Mouse (Mus musculus): ENCODE measurements at regions not wholly inside any gene's neighbourhood (a gene's known extent, or its start where the extent isn't known, plus 50 kb on each side); places are given as distances from the start of the nearest gene placed in this dataset.

DNA sequence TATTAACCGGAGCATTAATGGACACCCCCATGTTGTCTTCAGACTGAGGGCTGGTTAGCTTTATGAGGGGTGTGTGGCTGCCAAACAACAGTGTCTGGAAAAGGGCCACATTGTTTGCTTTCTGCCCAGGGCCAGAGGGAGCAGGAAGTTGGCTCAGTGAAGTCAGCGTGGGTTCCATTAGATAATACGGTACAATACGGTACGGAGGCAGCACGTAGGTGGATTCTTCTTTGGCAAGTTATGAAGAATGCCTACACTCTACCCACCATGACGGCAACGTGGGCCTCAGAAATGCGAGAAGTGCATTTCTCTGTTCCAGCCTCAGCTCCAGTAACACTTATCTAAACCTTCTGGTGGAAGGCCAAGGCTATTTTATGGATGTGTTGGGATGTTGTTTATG, 108.2 kb downstream of the Gm10260 start:
- no peak for DNase-seq (ENCODE audit: low spot score in 2 of 2)

DNA sequence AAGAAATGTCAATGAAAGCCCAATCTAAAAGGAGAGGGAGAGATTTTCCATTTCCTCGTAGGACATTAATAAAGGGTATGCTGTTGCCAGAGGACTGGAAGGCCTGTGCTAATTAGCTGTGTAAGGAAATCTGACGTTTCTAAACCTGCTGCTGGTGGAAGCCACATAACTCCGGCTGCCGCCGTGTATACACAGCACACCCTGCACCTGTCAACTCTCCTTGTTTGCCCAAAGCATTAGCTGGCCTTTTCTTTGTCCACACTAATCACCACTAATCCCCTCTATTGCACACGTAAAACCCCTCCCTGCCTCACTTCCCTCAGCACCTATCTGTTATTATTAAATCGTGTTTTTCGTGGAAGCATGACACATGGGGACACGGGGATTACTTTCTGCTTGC, 108.7 kb downstream of the Gm10260 start:
- DNase-seq (ENCODE audit: low spot score in 2 of 2), result no peak

DNA sequence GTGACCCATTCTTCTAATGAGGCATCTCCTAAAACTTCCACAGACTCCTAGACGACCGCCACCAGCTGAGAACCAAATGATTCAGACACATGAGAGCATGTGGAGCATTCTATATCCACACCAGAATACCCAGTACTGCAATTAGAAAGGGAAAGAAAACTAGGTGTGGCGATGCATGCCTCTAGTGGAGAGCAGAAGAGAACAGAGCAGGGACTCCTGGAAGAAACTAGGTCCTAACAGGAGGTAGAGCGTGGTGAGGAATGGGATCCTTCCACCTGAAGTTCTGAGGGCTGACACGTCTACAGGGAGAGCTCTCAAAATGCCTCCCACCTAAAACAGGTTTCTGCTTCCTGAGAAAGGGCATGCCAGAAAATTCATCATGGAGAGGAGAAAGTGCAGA, 109.3 kb downstream of the Gm10260 start:
- peak in 1 of 2 experiments; percentile 4 for DNase-seq (ENCODE audit: low spot score in 2 of 2)

DNA sequence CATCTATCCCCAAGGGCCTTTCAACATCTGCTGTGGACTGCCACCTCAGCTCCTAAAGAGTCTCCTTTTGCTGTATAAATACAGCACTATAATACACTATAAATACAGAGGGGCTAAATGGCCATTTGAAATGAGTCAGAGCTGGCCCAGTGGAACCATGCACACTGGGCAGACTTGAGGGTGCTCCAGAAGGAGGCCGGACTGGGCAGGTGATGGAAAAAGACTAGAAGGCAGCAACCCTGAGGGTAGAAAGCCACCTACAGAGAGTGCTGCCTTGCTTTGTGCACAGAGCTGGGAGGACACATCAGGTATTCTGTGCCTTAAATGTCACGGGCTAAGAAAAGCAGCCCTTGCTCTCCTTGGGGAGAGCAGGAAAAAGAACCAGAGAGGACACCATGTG, 110.2 kb downstream of the Gm10260 start:
- no peak for DNase-seq (ENCODE audit: low spot score in 2 of 2)

DNA sequence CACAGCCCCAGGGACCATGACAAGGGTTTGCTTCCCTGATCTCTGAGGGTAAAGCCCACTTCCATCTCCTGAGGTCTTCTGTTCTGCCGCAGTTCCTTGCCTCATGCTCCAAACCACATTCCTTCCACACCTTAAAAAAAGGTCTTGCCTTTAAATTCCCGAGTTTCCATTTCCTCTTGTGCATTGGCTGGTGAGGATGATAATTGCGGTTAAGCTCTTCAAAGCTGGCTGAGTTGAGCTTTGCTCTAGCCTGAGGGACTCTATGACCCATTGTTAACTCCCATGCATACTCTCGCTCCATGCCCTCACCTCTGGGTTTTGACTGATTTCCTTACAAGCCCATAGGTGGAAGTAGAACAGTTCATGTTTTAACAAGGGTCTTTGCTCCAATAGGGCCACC, 112.9 kb downstream of the Gm10260 start:
- DNase-seq (ENCODE audit: low spot score in 2 of 2), result peak in 1 of 2 experiments; percentile 2

DNA sequence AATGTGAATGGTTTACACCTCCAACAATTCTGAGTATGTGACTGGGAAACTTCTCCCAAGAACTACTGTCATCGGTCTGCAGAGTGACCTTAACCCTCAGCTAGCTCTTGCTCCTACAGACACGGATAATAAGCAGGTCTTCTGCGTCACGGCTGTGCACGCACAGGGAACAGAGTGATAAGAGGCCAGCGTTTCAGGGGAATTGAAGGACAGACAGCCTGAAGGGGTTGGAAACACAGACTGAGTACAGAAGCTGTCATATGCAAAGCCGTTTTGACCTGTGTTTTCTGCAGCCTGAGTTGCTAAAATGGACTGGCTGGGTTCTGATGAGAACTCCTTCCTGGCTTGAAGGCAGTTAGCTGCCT, 114.4 kb downstream of the Gm10260 start:
- DNase-seq (ENCODE audit: low spot score in 2 of 2), result peak in 1 of 2 experiments; percentile 6

GRCm38 (mm10) chr13:97645107-97646020, 115.1 kb downstream of the Gm10260 start:
- DNase-seq (ENCODE audit: low spot score in 2 of 2), result peak in 1 of 2 experiments; percentile 16

DNA sequence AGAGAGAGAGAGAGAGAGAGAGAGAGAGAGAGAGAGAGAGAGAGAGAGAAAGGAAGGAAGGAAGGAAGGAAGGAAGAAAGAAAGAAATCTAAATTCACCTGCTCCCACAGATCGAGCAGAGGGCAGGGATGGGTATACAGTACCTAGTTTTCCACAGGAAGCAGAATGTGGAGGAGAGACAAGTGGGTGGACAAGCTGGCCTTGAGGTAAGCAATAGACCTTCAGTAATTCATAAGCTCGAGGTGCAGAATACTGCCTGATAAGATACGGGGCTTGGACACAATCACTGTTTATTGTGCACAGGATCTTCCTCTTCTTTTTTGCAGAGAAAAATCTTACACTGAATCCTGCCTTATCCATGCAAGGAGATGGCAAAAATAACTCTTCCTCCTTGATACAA, 120.2 kb downstream of the Gm10260 start:
- DNase-seq (ENCODE audit: low spot score in 2 of 2), result no peak

GRCm38 (mm10) chr13:97639656-97640055, 120.8 kb downstream of the Gm10260 start:
- DNase-seq (ENCODE audit: low spot score in 2 of 2), result no peak

DNA sequence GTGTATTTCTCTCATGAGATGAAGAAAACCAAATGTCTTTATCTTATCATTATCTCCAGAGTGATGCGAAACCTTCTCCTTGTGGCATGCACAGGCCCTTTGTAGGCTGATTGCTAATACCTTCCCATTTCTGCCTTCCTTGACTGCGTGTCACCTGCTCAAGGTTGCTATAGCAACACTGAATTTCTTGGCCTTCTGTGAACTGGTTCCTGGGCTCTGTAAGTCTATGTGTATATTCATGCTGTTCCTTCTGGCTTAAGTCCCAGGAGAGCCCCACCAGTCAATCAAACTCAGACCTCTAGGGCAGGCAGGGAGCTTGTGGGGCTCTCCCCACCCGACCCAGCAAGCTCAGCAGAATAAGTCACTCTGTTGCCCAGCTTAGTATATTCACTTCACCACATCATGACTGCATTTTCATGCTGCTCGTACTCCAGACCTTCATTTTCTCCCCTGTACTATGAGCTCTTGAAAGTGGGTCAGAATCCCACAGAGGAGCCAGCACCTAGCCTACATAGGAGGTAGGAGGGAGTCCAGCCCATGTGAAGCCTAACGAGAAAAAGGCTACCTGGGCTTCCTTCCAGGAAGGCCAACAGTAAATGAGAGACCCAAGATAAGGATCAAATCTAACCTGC, 121.9 kb downstream of the Gm10260 start:
- no peak for DNase-seq (ENCODE audit: low spot score in 2 of 2)

DNA sequence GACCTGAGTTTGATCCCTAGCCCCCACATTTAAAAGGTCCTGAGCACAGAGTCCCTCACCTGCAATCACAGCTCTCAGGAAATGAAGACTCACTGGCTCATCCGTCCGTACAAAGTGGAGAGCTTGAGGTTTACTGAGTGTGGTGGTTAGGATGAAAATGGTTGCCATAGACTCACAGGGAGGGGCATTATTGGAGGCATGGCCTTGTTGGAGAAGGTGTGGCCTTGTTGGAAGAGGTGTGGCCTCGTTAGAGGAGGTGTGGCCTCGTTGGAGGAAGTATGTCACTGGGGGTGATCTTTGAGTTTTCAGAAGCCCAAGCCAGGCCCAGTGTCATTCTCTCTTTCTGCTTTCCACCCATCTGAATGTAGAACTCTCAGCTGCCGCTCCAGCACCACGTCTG, 122.9 kb downstream of the Gm10260 start:
- DNase-seq (ENCODE audit: low spot score in 2 of 2), result no peak

- DNase-seq (ENCODE audit: low spot score in 2 of 2), result no peak
Measured at GRCm38 (mm10) chr13:97634041-97634788, 126.2 kb downstream of the Gm10260 start.

GRCm38 (mm10) chr13:97633551-97633950, 126.9 kb downstream of the Gm10260 start:
- no peak for DNase-seq (ENCODE audit: low spot score in 2 of 2)

DNA sequence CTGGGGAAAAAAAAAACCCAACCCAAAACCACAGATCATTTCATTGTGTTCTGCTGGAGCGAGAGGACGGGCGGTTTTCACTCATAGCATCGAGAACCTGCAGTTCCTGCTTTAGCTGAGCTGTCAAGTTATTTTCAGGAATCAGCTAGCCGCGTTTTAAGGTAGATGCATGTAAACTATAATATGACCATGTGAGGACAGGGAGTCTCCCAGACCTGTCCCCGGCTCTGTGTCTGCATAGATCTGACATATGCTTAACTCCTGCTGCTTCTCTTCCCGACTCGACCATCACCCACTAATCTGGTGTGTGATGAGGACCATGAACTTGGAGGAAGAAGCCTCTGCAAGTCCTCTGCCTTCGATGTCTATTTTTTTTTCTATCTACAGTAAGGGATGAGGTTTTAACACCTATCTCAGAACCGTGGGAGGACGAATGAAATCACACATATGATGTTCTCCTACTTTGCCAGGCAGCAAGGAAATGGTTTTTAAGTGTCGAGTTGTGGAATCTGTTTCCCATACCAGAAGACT, 128.5 kb downstream of the Gm10260 start:
- no peak for DNase-seq (ENCODE audit: low spot score in 2 of 2)

- no peak for DNase-seq (ENCODE audit: low spot score in 2 of 2)
Measured at GRCm38 (mm10) chr13:97630921-97631320, 129.5 kb downstream of the Gm10260 start.

DNA sequence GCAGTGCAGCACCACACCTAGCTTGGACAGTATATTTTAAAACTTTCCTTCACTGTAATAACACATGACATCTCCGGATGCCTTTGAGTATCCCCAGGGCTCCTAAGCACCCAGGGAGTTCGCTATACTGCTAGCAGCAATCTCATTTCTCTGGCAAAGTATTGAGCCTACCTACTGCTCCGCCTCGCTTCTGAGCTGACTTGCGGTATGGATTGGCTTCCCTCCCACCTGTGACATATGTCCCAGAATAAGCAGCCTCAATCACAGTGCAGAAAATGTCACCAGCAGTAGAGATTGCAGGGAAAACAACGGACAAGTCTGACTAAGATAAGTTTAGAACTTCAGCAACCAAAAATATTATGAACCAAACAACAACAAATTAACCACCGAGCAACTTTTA, 131.8 kb downstream of the Gm10260 start:
- no peak for DNase-seq (ENCODE audit: low spot score in 2 of 2)

- DNase-seq (ENCODE audit: low spot score in 2 of 2), result no peak
Measured at GRCm38 (mm10) chr13:97627247-97627646, 133.2 kb downstream of the Gm10260 start.

DNA sequence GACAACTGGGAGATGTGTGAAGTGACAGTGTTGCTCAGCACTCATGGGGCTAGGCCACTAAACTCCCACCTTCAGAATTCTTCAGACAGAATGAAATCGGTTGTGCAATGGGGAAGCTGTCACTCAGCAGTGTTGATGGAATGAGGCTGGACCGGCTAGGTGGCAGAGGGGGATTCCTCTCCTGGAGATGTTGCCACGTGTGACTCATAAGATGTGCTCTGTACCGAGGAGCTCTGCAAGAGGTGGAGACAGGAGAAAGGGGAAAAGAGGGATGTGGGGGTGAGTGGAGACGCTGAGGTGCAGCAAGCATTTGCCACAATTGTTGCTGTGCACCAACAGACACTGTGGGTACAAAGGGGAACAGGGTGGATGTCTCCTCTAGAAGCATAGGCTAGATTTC, 133.6 kb downstream of the Gm10260 start:
- no peak for DNase-seq (ENCODE audit: low spot score in 2 of 2)

- DNase-seq (ENCODE audit: low spot score in 2 of 2), result no peak
Measured at GRCm38 (mm10) chr13:97626116-97626515, 134.3 kb downstream of the Gm10260 start.

- DNase-seq (ENCODE audit: low spot score in 2 of 2), result no peak
Measured at GRCm38 (mm10) chr13:97625391-97625790, 135.0 kb downstream of the Gm10260 start.

GRCm38 (mm10) chr13:97618190-97618586, 142.2 kb downstream of the Gm10260 start:
- no peak for DNase-seq (ENCODE audit: low spot score in 2 of 2)

DNA sequence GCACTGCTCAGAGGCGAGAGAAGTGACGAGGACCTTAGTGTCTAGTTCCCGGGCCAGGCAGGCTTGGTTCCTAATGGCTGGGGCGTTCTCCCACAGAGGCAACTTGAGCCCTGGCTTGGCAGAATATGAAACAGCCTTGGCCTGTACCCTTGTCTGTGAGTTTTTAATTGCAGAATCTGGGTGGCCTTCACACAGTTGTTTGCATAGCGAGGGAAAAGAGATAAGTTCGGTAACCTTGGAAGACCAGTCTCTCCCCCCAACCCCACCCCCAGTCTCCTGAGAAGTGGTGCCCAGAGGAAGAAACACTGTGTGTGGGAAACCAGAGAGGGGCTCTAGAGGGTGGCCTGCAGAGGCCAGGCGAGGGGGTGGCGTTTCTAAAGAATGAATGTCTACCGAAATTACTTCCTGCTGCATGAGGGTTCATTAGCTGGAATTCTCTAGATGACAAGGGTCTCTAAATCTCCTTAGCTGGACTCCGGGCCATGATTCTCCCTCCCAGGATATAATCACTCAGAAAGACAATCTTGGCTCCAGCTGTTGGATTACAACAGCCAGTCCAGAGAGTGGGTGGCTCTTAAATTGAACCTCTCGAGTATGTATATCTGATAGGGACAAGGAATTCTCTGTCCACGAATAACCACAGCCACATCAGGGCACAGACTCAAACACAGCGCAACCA, 142.8 kb downstream of the Gm10260 start:
- no peak for DNase-seq (ENCODE audit: low spot score in 2 of 2)

All from spleen, postnatal 10 days (tissue).